Mouse (Mus musculus): ENCODE data around the gene Rpl3. TPM values are rescaled to one million over a fixed set of nuclear protein-coding genes. Genes with fewer than 3 reads are reported as not detected.

Rpl3 gene
- total RNA-seq, 4 experiments from 2014 or later = 125 to 157 (median 135) TPM

- DNase-seq (ENCODE audit: low spot score) = no peak
These were observed 4.2 kb downstream of the Rpl3 start for GRCm38 (mm10) chr15:80087406-80088012.

- DNase-seq (ENCODE audit: low spot score) = no peak
These were observed 7.9 kb downstream of the Rpl3 start for GRCm38 (mm10) chr15:80083740-80084139.

GRCm38 (mm10) chr15:80083276-80083731, 8.4 kb downstream of the Rpl3 start:
- DNase-seq (ENCODE audit: low spot score) = peak; percentile 97

GRCm38 (mm10) chr15:80082661-80083275, 8.9 kb downstream of the Rpl3 start:
- no peak for DNase-seq (ENCODE audit: low spot score)

- DNase-seq (ENCODE audit: low spot score) = no peak
These were observed 9.7 kb downstream of the Rpl3 start for GRCm38 (mm10) chr15:80081801-80082546.

- no peak for DNase-seq (ENCODE audit: low spot score)
These were observed 10.7 kb downstream of the Rpl3 start for GRCm38 (mm10) chr15:80080711-80081615.

DNA sequence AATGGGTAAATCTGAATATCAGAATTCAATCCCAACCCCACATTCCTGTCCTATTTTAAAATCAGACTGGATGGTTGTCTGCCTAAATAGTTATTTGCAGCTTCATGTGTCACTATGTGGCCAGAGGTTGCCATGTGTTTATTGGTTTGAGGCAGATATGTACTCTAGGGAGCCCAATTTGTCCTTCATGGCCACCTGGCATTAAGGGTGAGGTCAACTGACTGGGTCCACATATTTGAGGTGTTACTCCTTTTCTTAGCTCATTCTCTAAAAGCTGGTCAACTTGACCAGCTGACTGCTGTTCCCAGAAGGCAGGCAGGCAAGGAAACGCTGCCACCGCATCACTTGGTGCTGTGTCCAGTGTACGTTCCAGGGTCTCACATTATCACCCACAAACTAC, 11.7 kb downstream of the Rpl3 start:
- no peak for DNase-seq (ENCODE audit: low spot score)

GRCm38 (mm10) chr15:80079129-80079668, 12.5 kb downstream of the Rpl3 start:
- DNase-seq (ENCODE audit: low spot score) = no peak

GRCm38 (mm10) chr15:80078058-80078814, 13.4 kb downstream of the Rpl3 start:
- DNase-seq (ENCODE audit: low spot score) = no peak

GRCm38 (mm10) chr15:80076338-80077136, 15.1 kb downstream of the Rpl3 start:
- peak; percentile 75 for DNase-seq (ENCODE audit: low spot score)

DNA sequence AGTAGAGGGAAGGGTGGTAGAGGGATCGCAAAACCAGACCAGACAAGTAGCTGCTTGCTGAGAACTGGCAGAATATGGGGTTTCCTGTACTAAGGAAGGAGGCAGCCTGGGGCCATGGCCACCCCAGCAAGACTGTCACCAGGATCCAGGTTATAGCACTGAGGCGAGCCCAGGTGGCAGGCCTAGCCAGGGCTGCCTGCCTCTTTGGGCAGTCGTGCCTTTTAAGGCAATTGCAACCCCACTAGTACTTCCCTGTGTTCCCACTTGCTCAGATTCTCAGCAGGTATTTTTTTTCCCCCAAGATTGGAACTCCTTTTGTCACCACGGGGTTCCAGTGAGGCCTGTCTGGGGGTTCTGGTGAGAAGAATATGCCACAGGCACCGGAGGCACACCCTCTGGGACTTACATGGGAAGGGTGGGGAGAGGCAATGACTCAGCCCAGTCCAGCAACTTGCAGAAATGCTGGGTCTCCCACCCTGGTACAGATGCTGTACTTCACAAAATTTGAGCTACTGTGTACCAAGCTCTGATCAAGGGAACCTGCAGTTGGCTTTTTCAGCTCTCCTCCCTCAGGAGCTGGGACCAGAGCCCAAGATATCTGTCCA, 15.8 kb downstream of the Rpl3 start:
- DNase-seq (ENCODE audit: low spot score) = no peak

DNA sequence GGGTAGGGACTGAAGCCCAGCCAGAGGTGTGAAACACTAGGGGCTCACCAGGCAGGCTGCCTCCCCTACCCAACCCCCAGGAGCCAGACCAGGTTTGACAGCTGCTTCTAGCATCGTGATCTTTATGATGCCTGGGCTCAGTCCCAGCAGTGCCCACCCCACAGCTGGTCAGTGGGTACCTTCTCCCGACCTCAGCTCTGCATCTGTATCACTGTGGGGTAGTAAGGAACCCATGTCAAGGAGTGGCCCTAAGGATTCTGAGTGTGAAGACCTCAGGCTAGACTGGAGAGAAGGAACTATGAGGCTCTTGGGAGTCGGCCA, 16.3 kb downstream of the Rpl3 start:
- no peak for DNase-seq (ENCODE audit: low spot score)

GRCm38 (mm10) chr15:80074663-80075373, 16.9 kb downstream of the Rpl3 start:
- DNase-seq (ENCODE audit: low spot score) = peak; percentile 70

DNA sequence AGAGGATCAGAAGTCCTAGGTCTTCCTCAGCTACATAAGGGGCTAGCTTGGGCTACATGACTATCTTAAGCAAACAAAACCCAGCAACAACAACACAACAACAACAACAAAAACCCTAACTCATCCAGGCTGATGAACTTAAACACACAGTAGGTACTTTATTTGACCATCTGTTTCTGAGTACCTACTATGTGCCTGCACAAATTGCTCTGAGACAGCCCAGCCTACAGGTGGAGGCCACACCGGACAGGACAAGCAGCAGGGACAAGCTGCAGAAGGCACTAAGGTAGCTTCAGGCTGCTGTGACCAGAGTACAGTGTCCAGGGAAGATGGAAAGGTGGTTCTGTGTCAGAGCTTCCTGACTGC, 18.4 kb downstream of the Rpl3 start:
- DNase-seq (ENCODE audit: low spot score) = no peak

GRCm38 (mm10) chr15:80072579-80073255, 19.0 kb downstream of the Rpl3 start:
- no peak for DNase-seq (ENCODE audit: low spot score)

- DNase-seq (ENCODE audit: low spot score) = no peak
These were observed 19.7 kb downstream of the Rpl3 start for GRCm38 (mm10) chr15:80071951-80072437.

GRCm38 (mm10) chr15:80070095-80070644, 21.5 kb downstream of the Rpl3 start:
- DNase-seq (ENCODE audit: low spot score) = no peak

DNA sequence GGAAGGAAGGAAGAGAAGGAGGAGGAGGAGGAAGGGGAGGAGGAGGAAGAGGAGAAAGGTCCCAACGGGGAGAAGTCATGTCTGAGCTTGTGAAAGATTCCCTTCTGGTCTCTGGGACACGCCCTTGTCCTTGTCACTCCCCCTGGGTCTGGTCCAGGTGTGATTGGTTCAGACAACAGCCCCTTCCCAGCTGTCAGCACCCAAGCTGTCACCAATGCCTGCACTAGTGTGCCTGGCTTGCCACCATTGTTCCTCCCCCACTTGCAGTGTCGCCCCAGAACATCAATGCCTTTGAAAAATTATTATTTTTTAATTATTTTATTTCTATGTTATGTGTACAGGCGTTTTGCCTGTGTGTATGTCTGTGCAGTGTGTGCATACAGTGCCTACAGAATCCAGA, 22.5 kb downstream of the Rpl3 start:
- DNase-seq (ENCODE audit: low spot score) = no peak
